Mouse (Mus musculus) lung, adult 2 months (tissue): ENCODE data around the gene Thumpd2. TPM values are rescaled to one million over a fixed set of nuclear protein-coding genes. Genes with fewer than 3 reads are reported as not detected.

Experiments
- DNase-seq: peaks from one replicate; pipeline ENCODE4 v3.0.0; 2022
- H3K4me1 ChIP-seq: fragments of 200-500 bp; 2 replicates; pipeline ENCODE4 v1.6.1; 2011; ENCODE audit warnings: low read length; ENCODE audit not compliant: control insufficient read depth, insufficient read depth
- H3K4me3 ChIP-seq: fragments of 200-500 bp; replicated peaks from 2 replicates; pipeline ENCODE3; 2011; ENCODE audit warnings: low read depth, mild to moderate bottlenecking, control low read depth, low read length; ENCODE audit errors: extremely low read depth
- CTCF ChIP-seq: fragments of 200-500 bp; IDR thresholded peaks from 2 replicates; pipeline ENCODE4 v1.5.1; 2011; ENCODE audit warnings: mild to moderate bottlenecking, low read length, control low read depth; ENCODE audit not compliant: insufficient read depth
- POLR2A ChIP-seq: fragments of 200-500 bp; IDR thresholded peaks from 2 replicates; pipeline ENCODE4 v1.6.1; 2011; ENCODE audit warnings: low read depth, mild to moderate bottlenecking, control low read depth, low read length, borderline replicate concordance; ENCODE audit errors: extremely low read depth
- WGBS: fragments of 180-500 bp; shearing (Covaris S2); methylation state at CpG from one replicate; pipeline ENCODE4 v1.1.7; 2018; 5-methylcytosine and 5-hydroxymethylcytosine counted together
- polyA plus RNA-seq: library from polyadenylated mRNA; depleted of rRNA; stranded (reverse); fragments of >200 nt; gene quantifications from 2 replicates; pipeline ENCODE4 v1.2.3, GENCODE M21; 2012

Thumpd2 gene
- polyA plus RNA-seq, 1 experiment = 1.3 TPM

- H3K4me3 ChIP-seq = no peak overlapping the region
- no peak for DNase-seq
- WGBS = 87% methylated on average over 3 of the region's 3 CpGs
- H3K4me1 ChIP-seq = peaks cover 2% of the 10 kb centered on the region
- TF ChIP-seq POLR2A (no peak), CTCF (no peak)
Measured at GRCm38 (mm10) chr17:81010199-81010598, 54.7 kb downstream of the Thumpd2 start.

- 81% methylated on average over 10 of the region's 10 CpGs for WGBS
- H3K4me3 ChIP-seq = no peak overlapping the region
- DNase-seq = no peak
- no peaks in the 10 kb centered on the region; the same call in 1 of the 2 replicates for H3K4me1 ChIP-seq
- TF ChIP-seq POLR2A = no peak
- TF ChIP-seq CTCF = no peak
Measured at GRCm38 (mm10) chr17:81009112-81009511, 55.8 kb downstream of the Thumpd2 start.

GRCm38 (mm10) chr17:81005292-81005691, 59.6 kb downstream of the Thumpd2 start:
- TF ChIP-seq CTCF = no peak
- TF ChIP-seq POLR2A = no peak
- Histone ChIP-seq H3K4me1 (no peaks in the 10 kb centered on the region; the same call in 1 of the 2 replicates), H3K4me3 (no peak overlapping the region)
- DNase-seq = no peak
- WGBS = 71% methylated on average over 8 of the region's 8 CpGs

GRCm38 (mm10) chr17:81004454-81004853, 60.4 kb downstream of the Thumpd2 start:
- TF ChIP-seq CTCF (no peak), POLR2A (no peak)
- no peak for DNase-seq
- no peaks in the 10 kb centered on the region; the same call in 1 of the 2 replicates for H3K4me1 ChIP-seq
- WGBS = 56% methylated on average over 11 of the region's 11 CpGs
- H3K4me3 ChIP-seq = no peak overlapping the region

GRCm38 (mm10) chr17:81002130-81002529, 62.8 kb downstream of the Thumpd2 start:
- WGBS = 60% methylated on average over 5 of the region's 5 CpGs
- no peak for DNase-seq
- Histone ChIP-seq H3K4me1 (peaks cover 7% of the 10 kb centered on the region), H3K4me3 (no peak overlapping the region)
- TF ChIP-seq POLR2A = no peak

- Histone ChIP-seq H3K4me1 (peaks cover 9% of the 10 kb centered on the region), H3K4me3 (no peak overlapping the region)
- no peak for TF ChIP-seq POLR2A
- no peak for TF ChIP-seq CTCF
- 97% methylated on average over 4 of the region's 4 CpGs for WGBS
- no peak for DNase-seq
Measured at GRCm38 (mm10) chr17:81001647-81002046, 63.2 kb downstream of the Thumpd2 start.

GRCm38 (mm10) chr17:81001010-81001409, 63.9 kb downstream of the Thumpd2 start:
- no peak overlapping the region for H3K4me3 ChIP-seq
- WGBS = 84% methylated on average over 12 of the region's 12 CpGs
- TF ChIP-seq POLR2A (no peak), CTCF (no peak)
- peaks cover 9% of the 10 kb centered on the region for H3K4me1 ChIP-seq
- DNase-seq = no peak

GRCm38 (mm10) chr17:80998958-80999357, 65.9 kb downstream of the Thumpd2 start:
- WGBS = 53% methylated on average over 6 of the region's 6 CpGs
- no peak overlapping the region for H3K4me3 ChIP-seq
- TF ChIP-seq POLR2A = no peak
- no peak for TF ChIP-seq CTCF
- peaks cover 9% of the 10 kb centered on the region for H3K4me1 ChIP-seq
- DNase-seq = no peak

GRCm38 (mm10) chr17:80997226-80997625, 67.7 kb downstream of the Thumpd2 start:
- Histone ChIP-seq H3K4me1 (peaks cover 9% of the 10 kb centered on the region), H3K4me3 (no peak overlapping the region)
- DNase-seq = no peak
- TF ChIP-seq CTCF (no peak), POLR2A (no peak)
- WGBS = 43% methylated on average over 2 of the region's 2 CpGs

GRCm38 (mm10) chr17:80991535-80992127, 73.3 kb downstream of the Thumpd2 start:
- no peak for TF ChIP-seq POLR2A
- no peak for TF ChIP-seq CTCF
- 80% methylated on average over 8 of the region's 8 CpGs for WGBS
- no peak for DNase-seq
- no peaks in the 10 kb centered on the region; the same call in 1 of the 2 replicates for H3K4me1 ChIP-seq
- no peak overlapping the region for H3K4me3 ChIP-seq

GRCm38 (mm10) chr17:80982976-80983375, 81.9 kb downstream of the Thumpd2 start:
- 79% methylated on average over 10 of the region's 10 CpGs for WGBS
- no peak overlapping the region for H3K4me3 ChIP-seq
- DNase-seq = no peak
- H3K4me1 ChIP-seq = no peaks in the 10 kb centered on the region
- TF ChIP-seq POLR2A = no peak
- TF ChIP-seq CTCF = no peak
